17 mouse cellular contexts compared by ENCODE assay signal in the genomic region with DNA sequence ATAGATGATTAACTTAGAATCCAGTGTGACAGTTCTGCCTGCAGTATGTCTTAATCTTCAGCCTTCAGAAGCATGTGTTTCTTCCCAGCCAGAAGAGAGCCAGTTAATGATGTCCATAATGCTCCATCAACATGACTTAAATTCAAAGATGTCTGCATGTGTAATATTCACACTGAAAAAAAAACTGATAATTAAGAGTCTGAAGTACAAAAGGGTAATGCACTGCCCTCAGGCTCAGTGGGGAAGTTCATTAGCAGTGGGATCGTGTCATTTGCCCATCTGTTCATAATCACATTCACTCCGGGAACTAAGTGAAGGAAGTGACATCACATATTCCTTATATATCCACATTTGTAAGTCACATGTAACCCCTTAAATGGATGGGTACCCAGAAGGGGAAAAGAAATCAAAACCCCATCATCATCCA.
DNase-seq lines count a peak whose midpoint lies in the region; ATAC-seq lines count a peak whose summit lies in the region.
"Had no signal": no experiment of that assay in that cellular context is flagged by ENCODE, and none has a peak within 500 bp of the region (broad histone marks: within the 10 kb centered on the region; RNA-seq: fewer than 3 reads in every experiment).

No protein-coding gene starts in this region.

- no peak overlapping the region for H3K4me2 ChIP-seq in hindbrain, embryonic 12.5 days (replicated peaks)
- no peak overlapping the region for H3K4me2 ChIP-seq in midbrain, embryonic 16.5 days (ENCODE audit: low read length)
- no peak overlapping the region for H3K4me2 ChIP-seq in kidney, embryonic 14.5 days (replicated peaks; ENCODE audit: low read depth, low read length)
- H3K4me2 ChIP-seq: embryonic facial prominence, embryonic 15.5 days; intestine, embryonic 15.5 days; limb, embryonic 12.5 days had no signal

- no peak overlapping the region for H3K4me3 ChIP-seq in hindbrain, embryonic 12.5 days
- H3K4me3 ChIP-seq in midbrain, embryonic 16.5 days (ENCODE audit: low read depth, low read length) = no peak overlapping the region
- no peak overlapping the region for H3K4me3 ChIP-seq in kidney, embryonic 14.5 days (ENCODE audit: low read length)
- H3K4me3 ChIP-seq: embryonic facial prominence, embryonic 15.5 days; intestine, embryonic 15.5 days; limb, embryonic 12.5 days had no signal

- no peaks in the 10 kb centered on the region for H3K4me1 ChIP-seq in hindbrain, embryonic 12.5 days
- H3K4me1 ChIP-seq in midbrain, embryonic 16.5 days (ENCODE audit: control insufficient read depth, insufficient read depth, low read length) = no peaks in the 10 kb centered on the region
- no peaks in the 10 kb centered on the region for H3K4me1 ChIP-seq in kidney, embryonic 14.5 days (ENCODE audit: control insufficient read depth, insufficient read depth, low read length)
- H3K4me1 ChIP-seq: embryonic facial prominence, embryonic 15.5 days; intestine, embryonic 15.5 days; limb, embryonic 12.5 days had no signal

- peak; percentile 11 for DNase-seq in embryo, embryonic 10 days (ENCODE audit: low spot score)
- DNase-seq in embryo, embryonic 9.5 days (ENCODE audit: extremely low spot score) = no peak
- peak; percentile 14 for DNase-seq in embryo, embryonic 10.5 days (ENCODE audit: low spot score)
- DNase-seq in adrenal gland, adult (ENCODE audit: inconsistent age in 2 of 2, low spot score in 1 of 2) = no peak
- no peak for DNase-seq in spleen, adult 12 weeks (ENCODE audit: low spot score)
- DNase-seq: cerebellum, adult 8-10 months; heart, adult 11 months; kidney, postnatal 25 days; lung, postnatal 36 days; thymus, postnatal 36 days had no signal

- no peaks in the 10 kb centered on the region for H3K27me3 ChIP-seq in hindbrain, embryonic 12.5 days
- no peaks in the 10 kb centered on the region for H3K27me3 ChIP-seq in midbrain, embryonic 16.5 days (ENCODE audit: control insufficient read depth, insufficient read depth, low read depth, low read length)
- H3K27me3 ChIP-seq in kidney, embryonic 14.5 days (ENCODE audit: control insufficient read depth, insufficient read depth, low read length) = no peaks in the 10 kb centered on the region
- H3K27me3 ChIP-seq: embryonic facial prominence, embryonic 15.5 days; intestine, embryonic 15.5 days; limb, embryonic 12.5 days; Patski had no signal

- no peaks in the 10 kb centered on the region for H3K36me3 ChIP-seq in hindbrain, embryonic 12.5 days
- H3K36me3 ChIP-seq in midbrain, embryonic 16.5 days (ENCODE audit: control insufficient read depth, insufficient read depth, low read length) = no peaks in the 10 kb centered on the region
- H3K36me3 ChIP-seq in kidney, embryonic 14.5 days (ENCODE audit: control insufficient read depth, insufficient read depth, low read length) = no peaks in the 10 kb centered on the region
- H3K36me3 ChIP-seq: embryonic facial prominence, embryonic 15.5 days; intestine, embryonic 15.5 days; limb, embryonic 12.5 days had no signal

- no peak overlapping the region for H3K27ac ChIP-seq in hindbrain, embryonic 12.5 days
- no peak overlapping the region for H3K27ac ChIP-seq in midbrain, embryonic 16.5 days (ENCODE audit: low read length)
- no peak overlapping the region for H3K27ac ChIP-seq in kidney, embryonic 14.5 days (ENCODE audit: low read depth, low read length)
- H3K27ac ChIP-seq: embryonic facial prominence, embryonic 15.5 days; intestine, embryonic 15.5 days; limb, embryonic 12.5 days had no signal

- peak; percentile 92 for ATAC-seq in hindbrain, embryonic 12.5 days (ENCODE audit: low FRiP score)
- ATAC-seq in midbrain, embryonic 16.5 days = peak; percentile 58
- ATAC-seq in kidney, embryonic 14.5 days (ENCODE audit: low FRiP score, low TSS enrichment) = no peak
- ATAC-seq: intestine, embryonic 15.5 days; Patski had no signal

- no peaks in the 10 kb centered on the region for H3K9me3 ChIP-seq in hindbrain, embryonic 12.5 days (replicated peaks)
- no peaks in the 10 kb centered on the region for H3K9me3 ChIP-seq in midbrain, embryonic 16.5 days (replicated peaks; ENCODE audit: control insufficient read depth, low read length, poor library complexity, severe bottlenecking)
- H3K9me3 ChIP-seq in kidney, embryonic 14.5 days (ENCODE audit: control insufficient read depth, low read length) = no peaks in the 10 kb centered on the region
- H3K9me3 ChIP-seq: embryonic facial prominence, embryonic 15.5 days; intestine, embryonic 15.5 days; limb, embryonic 12.5 days had no signal

- H3K9ac ChIP-seq in hindbrain, embryonic 12.5 days = no peak overlapping the region
- no peak overlapping the region for H3K9ac ChIP-seq in midbrain, embryonic 16.5 days (ENCODE audit: low read depth, low read length)
- no peak overlapping the region for H3K9ac ChIP-seq in kidney, embryonic 14.5 days (ENCODE audit: low read depth, low read length)
- H3K9ac ChIP-seq: embryonic facial prominence, embryonic 15.5 days; intestine, embryonic 15.5 days; limb, embryonic 12.5 days had no signal

- 29% methylated on average over 2 of the region's 2 CpGs for WGBS in hindbrain, embryonic 12.5 days
- 20% methylated on average over 2 of the region's 2 CpGs for WGBS in midbrain, embryonic 16.5 days
- 79% methylated on average over 2 of the region's 2 CpGs for WGBS in kidney, embryonic 14.5 days

Comparison
In these comparisons a context has a peak if more than half of its experiments do, and no peak if none do; other contexts are left out.
1. DNase-seq: peak in embryo, embryonic 10 days (single experiment) and embryo, embryonic 10.5 days (single experiment); none in embryo, embryonic 9.5 days (single experiment), adrenal gland, adult (0 of 2) and spleen, adult 12 weeks (single experiment).